Mouse (Mus musculus) cerebellum, postnatal 4 days (tissue): ENCODE measurements around the gene Adamts6.

Experiments
- DNase-seq, 2 experiments: peaks; one replicate each; pipeline ENCODE4 v3.0.0; 2022; ENCODE audit warnings: low spot score in 2 of 2, mixed read lengths in 1 of 2

Adamts6 gene

GRCm38 (mm10) chr13:104460287-104460686 lies 172.7 kb downstream of the Adamts6 start:
- no peak for DNase-seq

- DNase-seq = no peak
Observed at GRCm38 (mm10) chr13:104468061-104468460, 180.4 kb downstream of the Adamts6 start.

- no peak for DNase-seq
Observed at GRCm38 (mm10) chr13:104476285-104476956, 188.8 kb downstream of the Adamts6 start.

- DNase-seq = no peak
Observed at GRCm38 (mm10) chr13:104482426-104483089, 194.9 kb downstream of the Adamts6 start.

GRCm38 (mm10) chr13:104483111-104483722 lies 195.6 kb downstream of the Adamts6 start:
- DNase-seq = no peak

- no peak for DNase-seq
Observed at GRCm38 (mm10) chr13:104491046-104491811, 203.6 kb downstream of the Adamts6 start.

- DNase-seq = no peak
Observed at GRCm38 (mm10) chr13:104493466-104493993, 205.9 kb downstream of the Adamts6 start.

- no peak for DNase-seq
Observed at GRCm38 (mm10) chr13:104494200-104494873, 206.7 kb downstream of the Adamts6 start.

GRCm38 (mm10) chr13:104497592-104497991 lies 210.0 kb downstream of the Adamts6 start:
- no peak for DNase-seq

- DNase-seq = no peak
Observed at GRCm38 (mm10) chr13:104498669-104499068, 211.0 kb downstream of the Adamts6 start.

GRCm38 (mm10) chr13:104499116-104500040 lies 211.7 kb downstream of the Adamts6 start:
- DNase-seq = peak; percentile 36 to 78

- no peak for DNase-seq
Observed at GRCm38 (mm10) chr13:104502406-104502805, 214.8 kb downstream of the Adamts6 start.

GRCm38 (mm10) chr13:104504043-104504442 lies 216.4 kb downstream of the Adamts6 start:
- no peak for DNase-seq

GRCm38 (mm10) chr13:104506165-104506875 lies 218.7 kb downstream of the Adamts6 start:
- no peak for DNase-seq

- DNase-seq = no peak
Observed at GRCm38 (mm10) chr13:104507671-104508070, 220.0 kb downstream of the Adamts6 start.

GRCm38 (mm10) chr13:104509561-104510493 lies 222.2 kb downstream of the Adamts6 start:
- DNase-seq = peak in 1 of 2 experiments; percentile 71

GRCm38 (mm10) chr13:104510766-104511165 lies 223.1 kb downstream of the Adamts6 start:
- peak in 1 of 2 experiments; percentile 57 for DNase-seq

- DNase-seq = no peak
Observed at GRCm38 (mm10) chr13:104515054-104515453, 227.4 kb downstream of the Adamts6 start.
